Mouse (Mus musculus) G1E (cell line): ENCODE data around the gene Gm17304.

ENCODE experiments used
- CTCF ChIP-seq: IDR thresholded peaks from 2 replicates; pipeline ENCODE4 v1.5.1; 2012; ENCODE audit warnings: low read depth, low read length, inconsistent platforms, mixed read lengths
- GATA1 ChIP-seq: IDR thresholded peaks from 2 replicates; pipeline ENCODE4 v1.6.1; 2012; ENCODE audit warnings: borderline replicate concordance, low read length, inconsistent platforms, mixed read lengths
- GATA2 ChIP-seq: IDR thresholded peaks from 2 replicates; pipeline ENCODE4 v1.6.1; 2012; ENCODE audit warnings: low read depth, low read length, inconsistent platforms, borderline replicate concordance
- POLR2AphosphoS5 ChIP-seq: IDR thresholded peaks from 2 replicates; pipeline ENCODE4 v1.6.1; 2012; ENCODE audit warnings: low read depth, low read length, inconsistent platforms; ENCODE audit not compliant: insufficient replicate concordance
- TAL1 ChIP-seq: conservative IDR thresholded peaks from 2 replicates; pipeline ENCODE4 v1.6.1; 2012; ENCODE audit warnings: low read depth, low read length, inconsistent platforms, mixed read lengths

- no peak for TF ChIP-seq CTCF
- TF ChIP-seq GATA1: no peak
- TF ChIP-seq TAL1: no peak
- no peak for TF ChIP-seq POLR2AphosphoS5
- no peak for TF ChIP-seq GATA2
These were observed 9.4 kb upstream of the Gm17304 start for GRCm38 (mm10) chr5:106599482-106599881.
